Mouse (Mus musculus): ENCODE data around the gene Kcnc3.

Kcnc3 gene

DNA sequence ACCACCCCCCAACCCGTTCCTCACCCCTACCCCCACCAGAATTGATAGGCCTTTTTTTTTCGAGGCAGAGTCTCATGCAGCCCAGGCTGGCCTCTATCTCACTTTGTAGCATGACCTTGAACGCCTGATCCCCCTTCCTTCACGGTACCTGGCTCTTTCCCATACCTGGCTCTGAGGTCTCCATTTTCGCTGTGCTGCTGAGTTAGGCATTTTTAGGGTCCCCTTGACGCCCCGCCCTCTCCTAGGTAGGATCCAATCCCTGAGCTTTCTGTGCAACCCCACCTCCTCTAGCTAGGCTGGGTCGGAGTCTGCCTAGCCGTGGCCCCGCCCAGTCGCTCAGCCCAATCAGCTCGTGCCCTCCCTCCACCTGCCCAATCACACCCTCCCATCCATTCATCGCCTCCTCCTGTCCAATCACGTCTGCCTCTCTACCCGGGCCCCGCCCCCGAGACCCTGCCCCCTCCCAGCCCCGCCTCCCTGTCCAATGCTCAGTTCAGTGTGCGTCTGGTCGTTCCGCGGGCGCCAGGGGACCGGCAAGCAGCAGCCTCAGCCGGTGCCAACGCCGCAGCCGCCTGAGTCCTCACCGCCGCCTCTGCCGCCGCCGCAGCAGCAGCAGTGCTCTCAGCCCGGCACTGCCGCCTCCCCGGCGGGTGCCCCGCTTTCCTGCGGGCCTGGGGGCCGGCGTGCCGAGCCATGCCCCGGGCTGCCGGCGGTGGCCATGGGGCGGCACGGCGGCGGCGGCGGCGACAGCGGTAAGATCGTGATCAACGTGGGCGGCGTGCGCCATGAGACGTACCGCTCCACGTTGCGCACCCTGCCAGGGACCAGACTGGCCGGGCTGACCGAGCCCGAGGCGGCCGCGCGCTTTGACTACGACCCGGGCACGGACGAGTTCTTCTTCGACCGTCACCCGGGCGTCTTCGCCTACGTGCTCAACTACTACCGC lies at the start of gene Kcnc3:
TSS of gene Kcnc3 (plus strand) at position 263 of the 946 bp plus-strand sequence.
- in situ Hi-C loops (cut with MboI; ENCODE audit: unreplicated experiment in 2 of 2), result no loop called here

DNA sequence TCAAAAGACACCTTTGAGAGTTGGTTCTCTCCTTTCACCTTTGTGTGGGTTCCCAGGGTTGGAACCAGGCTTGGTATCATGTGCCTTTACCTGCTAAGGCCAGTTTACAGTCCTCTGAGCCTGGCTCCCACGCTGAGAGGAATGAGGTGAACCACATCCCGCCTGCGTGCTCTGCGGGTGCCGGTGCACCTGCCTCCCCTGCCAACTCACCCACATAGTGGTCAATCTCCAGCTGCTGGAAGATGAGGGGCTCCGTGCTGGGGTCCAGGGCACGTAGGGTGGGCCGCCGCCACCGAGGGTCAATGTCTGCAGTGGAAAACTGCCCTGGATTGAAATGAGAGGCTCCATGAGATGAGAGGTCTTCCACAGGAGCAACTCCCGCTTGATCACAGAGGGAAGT lies 47.9 kb upstream of the Kcnc3 start:
- in situ Hi-C loops (cut with MboI; ENCODE audit: unreplicated experiment in 2 of 2), result loop anchor here (25.0 kb wide), 4 partner anchors 320 to 1370 kb away; partner anchors contain the start of genes Dbp (in 2 of the 2), Fam83e (in 2 of the 2), Rpl18 (in 2 of the 2) and Sphk2 (in 2 of the 2)

DNA sequence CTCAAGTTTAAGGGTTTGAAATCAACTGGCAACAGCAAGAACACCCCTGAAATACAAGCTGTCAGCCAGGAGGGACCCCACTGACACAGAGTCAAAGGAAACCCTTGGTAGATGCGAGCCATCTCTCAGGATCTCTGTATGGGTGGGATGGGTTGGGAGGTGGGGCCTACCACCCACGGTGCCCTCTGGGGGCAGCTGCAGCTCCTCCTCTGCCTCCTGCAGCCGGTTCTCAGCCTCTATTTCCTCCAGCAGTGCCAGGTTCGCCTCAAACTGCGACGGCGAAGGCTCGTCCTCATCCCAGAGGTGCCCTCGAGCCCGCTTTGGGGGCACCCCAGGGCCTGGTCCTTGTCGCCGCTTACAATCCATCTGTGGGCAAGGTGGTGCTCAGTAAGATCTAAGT lies 47.4 kb upstream of the Kcnc3 start:
- in situ Hi-C loops (cut with MboI; ENCODE audit: unreplicated experiment in 2 of 2), result loop anchor here (25.0 kb wide), 4 partner anchors 319 to 1369 kb away; partner anchors contain the start of genes Dbp (in 2 of the 2), Fam83e (in 2 of the 2), Rpl18 (in 2 of the 2) and Sphk2 (in 2 of the 2)

GRCm38 (mm10) chr7:44546274-44546673 lies 44.2 kb upstream of the Kcnc3 start:
- in situ Hi-C loops (cut with MboI; ENCODE audit: unreplicated experiment in 2 of 2), result loop anchor here (25.0 kb wide), 4 partner anchors 316 to 1366 kb away; partner anchors contain the start of genes Dbp (in 2 of the 2), Fam83e (in 2 of the 2), Rpl18 (in 2 of the 2) and Sphk2 (in 2 of the 2)

GRCm38 (mm10) chr7:44547041-44547440 lies 43.4 kb upstream of the Kcnc3 start:
- in situ Hi-C loops (cut with MboI; ENCODE audit: unreplicated experiment in 2 of 2), result loop anchor here (25.0 kb wide), 4 partner anchors 315 to 1365 kb away; partner anchors contain the start of genes Dbp (in 2 of the 2), Fam83e (in 2 of the 2), Rpl18 (in 2 of the 2) and Sphk2 (in 2 of the 2)

GRCm38 (mm10) chr7:44547725-44548124 lies 42.7 kb upstream of the Kcnc3 start:
- in situ Hi-C loops (cut with MboI; ENCODE audit: unreplicated experiment in 2 of 2), result loop anchor here (25.0 kb wide), 4 partner anchors 315 to 1365 kb away; partner anchors contain the start of genes Dbp (in 2 of the 2), Fam83e (in 2 of the 2), Rpl18 (in 2 of the 2) and Sphk2 (in 2 of the 2)

DNA sequence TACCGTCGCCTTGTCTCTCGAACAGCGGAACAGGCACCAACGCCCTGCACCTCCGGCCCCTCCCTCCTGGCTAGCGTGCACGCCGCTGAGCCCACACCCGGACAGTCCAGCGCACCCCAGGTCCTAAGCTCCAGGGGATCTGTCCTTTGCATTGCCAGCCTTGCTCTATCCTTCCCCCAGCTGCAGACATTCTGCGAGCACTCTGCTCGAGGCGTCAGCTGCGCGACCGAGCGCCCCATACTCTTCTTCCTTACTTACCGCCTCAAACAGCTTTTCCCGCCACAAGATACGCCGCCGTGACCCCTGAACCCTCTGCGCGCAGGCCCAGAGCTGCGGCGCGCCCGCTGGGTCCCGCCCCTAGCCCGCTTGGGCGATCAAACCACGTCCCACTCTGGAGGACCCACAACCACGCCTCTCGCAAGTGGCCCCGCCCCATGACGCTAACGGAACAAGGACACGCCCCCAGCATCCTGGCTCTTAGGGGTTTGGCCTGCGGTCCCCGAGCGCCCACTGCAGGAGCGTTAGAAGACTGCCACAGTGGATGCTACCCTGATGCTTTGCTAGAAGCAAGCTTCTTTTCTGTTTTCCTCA lies 41.9 kb upstream of the Kcnc3 start, which contains the start of gene Pold1:
TSS of gene Pold1 (minus strand) at position 353 of the 591 bp plus-strand sequence.
- in situ Hi-C loops (cut with MboI; ENCODE audit: unreplicated experiment in 2 of 2), result loop anchor here (25.0 kb wide), 4 partner anchors 314 to 1364 kb away; partner anchors contain the start of genes Dbp (in 2 of the 2), Fam83e (in 2 of the 2), Rpl18 (in 2 of the 2) and Sphk2 (in 2 of the 2)

DNA sequence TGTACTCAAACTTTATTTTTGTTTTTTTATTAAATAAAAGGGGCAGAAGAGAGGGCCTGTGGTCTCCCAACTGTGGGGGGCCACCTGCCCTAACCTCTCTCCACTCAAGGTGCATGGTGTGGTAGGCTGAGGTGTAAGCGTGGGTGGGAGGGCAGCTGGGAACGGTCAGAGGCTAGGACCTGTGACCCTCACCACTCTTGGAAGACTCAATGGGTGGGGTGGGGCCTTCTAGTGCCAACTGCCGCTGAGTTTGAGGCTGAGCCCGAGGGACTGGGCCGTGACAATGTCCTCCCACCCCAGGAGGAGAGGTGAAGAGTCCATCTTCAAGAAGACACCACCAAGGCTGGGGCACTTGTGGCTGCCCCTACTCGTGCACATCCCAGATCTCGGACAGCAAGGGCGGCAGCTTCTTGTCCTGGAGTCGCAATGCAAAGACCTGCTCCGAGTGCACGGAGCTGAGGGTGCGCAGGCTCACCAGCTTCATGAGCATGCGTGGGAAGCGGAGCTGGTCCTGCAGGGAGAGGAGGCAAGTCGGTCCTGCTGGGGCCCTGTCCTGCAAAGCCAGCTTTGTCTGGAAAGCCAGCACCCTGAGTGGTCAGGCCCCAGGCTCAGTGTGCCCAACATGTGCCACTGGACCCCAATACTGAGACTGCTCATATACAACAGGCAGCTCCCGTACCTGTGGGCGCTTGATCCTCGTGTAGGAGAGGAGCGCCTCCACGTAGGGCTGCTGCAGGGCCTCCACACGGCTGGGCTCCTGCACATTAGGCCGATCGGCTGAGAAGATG lies 40.6 kb upstream of the Kcnc3 start:
- in situ Hi-C loops (cut with MboI; ENCODE audit: unreplicated experiment in 2 of 2), result loop anchor here (5.0 to 25.0 kb wide), 6 partner anchors 33 to 1362 kb away; partner anchors contain the start of genes Dbp (in 2 of the 2), Fam83e (in 2 of the 2), Rpl18 (in 2 of the 2) and Sphk2 (in 2 of the 2)

GRCm38 (mm10) chr7:44550409-44550678 lies 40.1 kb upstream of the Kcnc3 start:
- in situ Hi-C loops (cut with MboI; ENCODE audit: unreplicated experiment in 2 of 2), result loop anchor here (5.0 kb wide), 2 partner anchors 33 to 38 kb away; no protein-coding TSS in a partner anchor

- in situ Hi-C loops (cut with MboI; ENCODE audit: unreplicated experiment in 2 of 2), result loop anchor here (5.0 kb wide), 2 partner anchors 34 to 39 kb away; no protein-coding TSS in a partner anchor
Observed at GRCm38 (mm10) chr7:44551301-44551700, 39.2 kb upstream of the Kcnc3 start.

DNA sequence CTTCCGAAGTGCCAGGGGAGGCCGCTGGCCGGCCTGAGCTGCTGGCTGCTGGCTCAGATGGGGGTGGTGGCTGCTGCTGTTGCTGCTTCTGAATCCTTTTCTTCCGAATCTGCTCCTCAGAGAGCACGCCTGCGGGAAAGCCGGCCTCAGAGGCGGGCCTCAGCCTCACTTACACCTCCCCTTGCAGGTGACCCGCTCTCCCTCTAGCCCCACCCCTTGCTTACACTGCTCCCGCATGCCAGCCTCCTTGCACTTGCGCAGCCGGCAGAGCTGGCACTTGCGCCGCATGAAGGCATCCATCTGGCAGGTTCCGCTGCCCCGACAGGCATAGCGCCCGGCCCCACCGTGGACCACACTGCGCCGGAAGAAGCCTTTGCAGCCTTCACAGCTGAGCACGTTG lies 38.7 kb upstream of the Kcnc3 start:
- in situ Hi-C loops (cut with MboI; ENCODE audit: unreplicated experiment in 2 of 2), result loop anchor here (5.0 kb wide), 2 partner anchors 34 to 39 kb away; no protein-coding TSS in a partner anchor

DNA sequence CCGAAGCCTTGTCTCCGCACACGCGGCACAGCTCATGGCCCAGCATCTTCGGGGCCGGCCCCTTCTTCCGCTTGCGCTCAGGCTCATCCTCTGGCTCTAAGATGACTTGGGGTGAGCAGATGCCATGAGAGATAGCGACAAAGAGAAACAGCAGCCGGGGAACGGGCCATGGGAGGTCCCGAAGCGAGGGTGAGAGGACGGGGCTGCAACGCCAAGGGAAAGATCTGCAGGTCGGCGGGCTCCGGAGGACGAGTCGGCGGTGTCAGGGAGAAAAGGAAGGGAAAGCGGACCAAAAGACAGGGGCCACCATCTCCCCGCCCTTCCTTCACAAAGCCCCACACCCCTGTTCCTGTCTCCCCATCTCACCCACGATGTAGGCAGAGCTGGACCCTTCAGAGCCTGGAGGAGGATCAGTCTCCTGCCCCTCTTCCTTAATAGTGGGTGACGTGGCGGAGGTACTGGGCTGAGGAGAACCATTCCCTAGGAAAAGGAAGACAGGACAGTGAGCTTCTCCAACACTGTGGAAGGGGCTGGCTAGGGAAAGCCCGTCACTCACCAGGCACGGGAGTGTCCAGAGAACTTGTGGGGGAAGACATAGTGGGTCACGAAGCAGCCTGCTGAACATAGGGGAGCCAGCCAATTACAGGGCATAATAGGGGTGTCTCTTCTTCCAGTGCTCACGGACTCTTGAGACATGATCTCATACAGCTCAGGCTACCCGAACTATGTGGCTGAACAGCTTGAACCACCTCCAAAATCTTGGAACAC lies 38.1 kb upstream of the Kcnc3 start:
- in situ Hi-C loops (cut with MboI; ENCODE audit: unreplicated experiment in 2 of 2), result loop anchor here (5.0 kb wide), 2 partner anchors 35 to 40 kb away; no protein-coding TSS in a partner anchor

- in situ Hi-C loops (cut with MboI; ENCODE audit: unreplicated experiment in 2 of 2), result loop anchor here (5.0 kb wide), 2 partner anchors 36 to 41 kb away; no protein-coding TSS in a partner anchor
Observed at GRCm38 (mm10) chr7:44553196-44553764, 37.2 kb upstream of the Kcnc3 start.

DNA sequence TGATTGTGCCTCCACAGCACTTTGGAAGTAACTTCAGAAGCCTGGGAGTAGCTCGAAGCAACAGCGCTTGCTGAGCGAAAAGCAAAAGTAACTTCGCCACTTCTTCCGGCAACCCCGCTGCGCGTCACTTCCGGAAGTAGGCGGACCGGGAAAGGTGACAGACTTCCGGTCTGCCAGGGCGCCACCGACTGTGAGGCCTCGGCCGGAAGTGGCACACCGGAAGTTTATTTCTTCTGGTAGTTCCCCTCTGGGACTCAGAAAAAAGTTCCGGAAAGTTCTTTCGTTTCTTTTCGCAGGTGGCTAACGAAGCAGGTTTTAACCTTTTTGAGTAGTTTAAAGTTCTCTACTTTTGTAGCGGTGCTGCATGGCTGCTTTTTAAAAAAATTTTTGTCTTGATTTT lies 36.6 kb upstream of the Kcnc3 start, which contains the start of gene Nr1h2:
TSS of gene Nr1h2 (minus strand) at position 126 of the 400 bp plus-strand sequence.
- in situ Hi-C loops (cut with MboI; ENCODE audit: unreplicated experiment in 2 of 2), result loop anchor here (5.0 kb wide), 2 partner anchors 37 to 42 kb away; no protein-coding TSS in a partner anchor

DNA sequence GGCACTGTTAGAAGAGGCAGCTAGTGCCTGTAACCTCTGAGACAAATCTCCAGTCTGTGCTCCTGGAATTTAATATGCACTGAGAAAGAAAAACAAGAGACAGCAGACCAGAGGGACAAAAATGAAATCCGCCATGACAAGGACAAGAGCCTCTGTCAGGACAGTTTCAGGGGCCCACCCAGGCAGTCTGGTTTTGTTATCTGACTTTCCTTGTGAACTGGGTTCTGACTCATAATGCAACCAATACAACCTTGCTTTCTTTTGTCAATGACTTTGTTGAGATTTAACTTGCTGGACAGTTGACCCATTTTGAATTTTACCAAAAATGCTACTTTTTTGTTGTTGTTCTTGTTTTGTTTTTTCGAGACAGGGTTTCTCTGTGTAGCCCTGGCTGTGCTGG lies 32.8 kb upstream of the Kcnc3 start:
- in situ Hi-C loops (cut with MboI; ENCODE audit: unreplicated experiment in 2 of 2), result no loop called here

- in situ Hi-C loops (cut with MboI; ENCODE audit: unreplicated experiment in 2 of 2), result loop anchor here (5.0 to 10.0 kb wide), 3 partner anchors 82 to 296 kb away; partner anchors contain the start of gene Gm15517 (in 1 of the 2)
Observed at GRCm38 (mm10) chr7:44560435-44561400, 29.7 kb upstream of the Kcnc3 start.

GRCm38 (mm10) chr7:44563284-44563683 lies 27.2 kb upstream of the Kcnc3 start:
- in situ Hi-C loops (cut with MboI; ENCODE audit: unreplicated experiment in 2 of 2), result loop anchor here (5.0 to 10.0 kb wide), 3 partner anchors 79 to 298 kb away; partner anchors contain the start of gene Gm15517 (in 1 of the 2)
